Mouse (Mus musculus): ENCODE measurements around the gene Adgrg3. TPM values are rescaled to one million over a fixed set of nuclear protein-coding genes. Genes with fewer than 3 reads are reported as not detected.

Adgrg3 gene
- total and polyA plus RNA-seq, 3 experiments = 0.12 to 0.49 TPM; not detected in 1

DNA sequence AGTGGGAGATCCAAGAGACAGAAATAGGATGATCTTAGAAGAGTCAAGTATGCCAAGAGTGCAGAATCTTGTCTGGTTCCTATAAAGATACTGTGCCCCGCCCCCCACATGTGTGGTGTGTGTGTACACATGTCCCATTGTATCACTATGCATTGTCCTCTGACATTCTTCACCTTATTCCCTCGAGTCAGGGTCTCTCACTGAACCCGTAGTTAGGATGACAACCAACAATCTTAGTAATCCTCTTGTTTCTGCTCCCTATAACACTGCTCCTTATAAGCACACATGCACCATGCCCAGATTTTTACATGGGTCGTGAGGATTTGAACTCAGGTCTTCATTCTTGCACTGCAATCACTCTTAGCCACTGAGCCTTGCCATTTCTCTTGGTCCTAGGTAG, 61.8 kb downstream of the Adgrg3 start:
- Histone ChIP-seq H3K27me3 (ENCODE audit: insufficient read depth, low read length) (peaks cover 21% of the 10 kb centered on the region), H3K36me3 (replicated peaks) (peaks cover 19% of the 10 kb centered on the region), H3K4me1 (ENCODE audit: insufficient read depth, low read depth, low read length) (peaks cover 32% of the 10 kb centered on the region), H3K4me3 (ENCODE audit: low read depth, low read length) (no peak overlapping the region), H3K9me3 (replicated peaks) (no peaks in the 10 kb centered on the region)
- ATAC-seq (ENCODE audit: extremely low read depth, insufficient number of reproducible peaks, low FRiP score, poor library complexity, severe bottlenecking) (no peak), DNase-seq (ENCODE audit: low spot score) (no peak)
- TF ChIP-seq POLR2AphosphoS5 (IDR thresholded peaks at IDR 0.05; ENCODE audit: insufficient replicate concordance, low read depth, low read length) (no peak), GATA2 (IDR thresholded peaks at IDR 0.05; ENCODE audit: borderline replicate concordance, low read depth, low read length) (no peak), TAL1 (conservative IDR thresholded peaks at IDR 0.05; ENCODE audit: low read depth, low read length) (no peak), CTCF (IDR thresholded peaks at IDR 0.05; ENCODE audit: low read depth, low read length) (no peak), GATA1 (IDR thresholded peaks at IDR 0.05; ENCODE audit: borderline replicate concordance, low read length) (no peak)

DNA sequence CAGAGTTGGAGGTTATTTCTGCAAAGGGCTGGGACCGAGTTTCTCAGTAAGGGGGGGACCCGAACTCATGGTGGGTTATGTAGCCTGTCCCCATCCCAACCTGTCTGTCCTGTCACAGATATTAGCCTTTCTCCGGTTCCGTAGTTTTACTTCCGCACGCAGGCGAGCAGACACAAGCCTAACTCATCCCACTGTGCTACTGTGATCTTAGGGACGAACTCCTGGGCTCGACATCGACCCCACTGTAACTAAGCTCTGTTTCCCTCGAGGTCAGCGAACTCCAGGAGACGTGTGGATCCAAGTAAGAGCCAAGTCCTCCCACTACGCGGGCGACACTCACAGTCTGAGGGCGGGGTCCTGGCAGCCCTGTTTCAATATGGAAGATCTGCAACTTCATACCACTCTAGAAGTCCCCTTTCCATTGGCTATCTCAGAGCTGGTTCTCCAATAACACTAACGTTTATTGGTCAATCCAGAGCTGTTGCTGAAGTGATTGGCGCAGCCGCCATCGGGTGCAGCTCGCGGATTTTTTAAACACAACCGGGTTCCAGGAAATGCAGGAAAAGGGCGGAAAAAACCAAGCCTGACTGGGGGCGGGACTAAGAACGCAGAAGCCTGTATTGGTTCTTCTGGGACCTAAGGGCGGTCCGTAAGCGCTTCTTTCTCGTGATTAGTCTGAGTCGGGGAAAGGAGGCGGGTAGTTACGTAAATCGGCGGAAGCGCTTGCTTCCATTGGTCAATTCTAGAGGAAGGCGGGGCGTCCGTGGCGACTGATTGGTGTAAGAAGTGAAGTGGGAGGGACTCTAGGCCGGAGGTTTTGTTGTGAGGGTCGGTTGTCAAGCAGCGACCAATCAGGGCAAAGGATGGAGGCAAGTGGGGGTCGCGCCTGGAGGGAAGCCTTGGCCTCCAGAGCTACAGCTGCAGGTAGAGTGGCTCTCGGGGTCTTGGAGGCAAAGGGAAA, 63.2 kb downstream of the Adgrg3 start, which contains the start of gene Katnb1:
Gene Katnb1, plus strand, starts transcription at position 806 of the 961 bp plus-strand sequence.
- Histone ChIP-seq H3K4me3 (ENCODE audit: low read depth, low read length) (peak within 1 kb of the TSS; percentile 78), H3K36me3 (replicated peaks) (peaks cover 32% of the 10 kb centered on the region), H3K9me3 (replicated peaks) (no peaks in the 10 kb centered on the region), H3K4me1 (ENCODE audit: insufficient read depth, low read depth, low read length) (peaks cover 44% of the 10 kb centered on the region), H3K27me3 (ENCODE audit: insufficient read depth, low read length) (peaks cover 14% of the 10 kb centered on the region)
- ATAC-seq (ENCODE audit: extremely low read depth, insufficient number of reproducible peaks, low FRiP score, poor library complexity, severe bottlenecking) (peak; percentile 92), DNase-seq (ENCODE audit: low spot score) (peak; percentile 100)
- TF ChIP-seq POLR2AphosphoS5 (IDR thresholded peaks at IDR 0.05; ENCODE audit: insufficient replicate concordance, low read depth, low read length) (no peak), CTCF (IDR thresholded peaks at IDR 0.05; ENCODE audit: low read depth, low read length) (no peak), GATA1 (IDR thresholded peaks at IDR 0.05; ENCODE audit: borderline replicate concordance, low read length) (no peak), GATA2 (IDR thresholded peaks at IDR 0.05; ENCODE audit: borderline replicate concordance, low read depth, low read length) (no peak), TAL1 (conservative IDR thresholded peaks at IDR 0.05; ENCODE audit: low read depth, low read length) (no peak)

DNA sequence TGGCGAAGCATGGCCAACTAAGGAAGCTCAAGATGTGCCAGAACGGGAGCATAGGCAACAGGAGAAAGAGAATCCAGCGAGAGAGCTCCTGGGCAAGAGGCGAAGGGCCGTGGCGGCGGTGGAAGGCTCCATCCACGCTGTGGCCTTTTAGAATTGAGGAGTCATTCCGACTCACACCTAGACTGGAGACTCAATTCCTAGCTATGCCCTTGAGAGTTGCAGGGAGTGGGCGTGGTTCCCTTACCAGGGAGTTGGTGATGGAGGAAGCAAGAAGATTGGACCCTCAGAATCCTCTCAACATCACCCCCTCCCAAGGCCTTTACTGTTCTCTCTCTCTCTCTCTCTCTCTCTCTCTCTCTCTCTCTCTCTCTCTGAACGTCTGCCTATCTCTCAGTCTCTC, 64.2 kb downstream of the Adgrg3 start:
- TF ChIP-seq GATA1 (IDR thresholded peaks at IDR 0.05; ENCODE audit: borderline replicate concordance, low read length) = no peak
- TF ChIP-seq TAL1 (conservative IDR thresholded peaks at IDR 0.05; ENCODE audit: low read depth, low read length) = no peak
- no peak for TF ChIP-seq CTCF (IDR thresholded peaks at IDR 0.05; ENCODE audit: low read depth, low read length)
- no peak for TF ChIP-seq POLR2AphosphoS5 (IDR thresholded peaks at IDR 0.05; ENCODE audit: insufficient replicate concordance, low read depth, low read length)
- TF ChIP-seq GATA2 (IDR thresholded peaks at IDR 0.05; ENCODE audit: borderline replicate concordance, low read depth, low read length) = no peak
- no peaks in the 10 kb centered on the region for H3K9me3 ChIP-seq (replicated peaks)
- peaks cover 39% of the 10 kb centered on the region for H3K36me3 ChIP-seq (replicated peaks)
- no peak for ATAC-seq (ENCODE audit: extremely low read depth, insufficient number of reproducible peaks, low FRiP score, poor library complexity, severe bottlenecking)
- H3K4me3 ChIP-seq (ENCODE audit: low read depth, low read length) = peak overlapping the region; percentile 78
- peaks cover 7% of the 10 kb centered on the region for H3K27me3 ChIP-seq (ENCODE audit: insufficient read depth, low read length)
- DNase-seq (ENCODE audit: low spot score) = no peak
- peaks cover 48% of the 10 kb centered on the region for H3K4me1 ChIP-seq (ENCODE audit: insufficient read depth, low read depth, low read length)

DNA sequence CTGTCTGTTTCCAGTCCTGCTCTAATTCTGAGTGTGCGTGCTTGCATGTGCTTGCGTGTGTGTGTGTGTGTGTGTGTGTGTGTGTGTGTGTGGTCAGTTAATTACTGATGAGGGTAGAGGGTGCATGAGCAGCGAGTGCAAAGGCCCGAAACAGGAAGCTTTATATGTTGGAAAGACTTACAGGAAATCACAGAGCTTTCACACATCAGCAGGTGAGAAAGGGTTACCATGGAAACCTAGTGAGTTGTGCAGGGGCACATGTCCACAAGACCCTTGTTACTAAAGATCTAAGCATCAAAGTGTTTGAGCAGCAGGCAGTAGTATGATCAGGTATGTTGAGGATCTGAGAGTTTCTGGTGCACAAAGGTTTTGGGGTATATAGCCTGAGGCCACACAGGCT, 66.8 kb downstream of the Adgrg3 start:
- Histone ChIP-seq H3K27me3 (ENCODE audit: insufficient read depth, low read length) (no peaks in the 10 kb centered on the region), H3K4me1 (ENCODE audit: insufficient read depth, low read depth, low read length) (peaks cover 45% of the 10 kb centered on the region), H3K4me3 (ENCODE audit: low read depth, low read length) (no peak overlapping the region), H3K9me3 (replicated peaks) (no peaks in the 10 kb centered on the region), H3K36me3 (replicated peaks) (peaks cover 63% of the 10 kb centered on the region)
- DNase-seq (ENCODE audit: low spot score) (no peak), ATAC-seq (ENCODE audit: extremely low read depth, insufficient number of reproducible peaks, low FRiP score, poor library complexity, severe bottlenecking) (no peak)
- TF ChIP-seq GATA2 (IDR thresholded peaks at IDR 0.05; ENCODE audit: borderline replicate concordance, low read depth, low read length) = no peak
- TF ChIP-seq POLR2AphosphoS5 (IDR thresholded peaks at IDR 0.05; ENCODE audit: insufficient replicate concordance, low read depth, low read length) = no peak
- no peak for TF ChIP-seq GATA1 (IDR thresholded peaks at IDR 0.05; ENCODE audit: borderline replicate concordance, low read length)
- no peak for TF ChIP-seq TAL1 (conservative IDR thresholded peaks at IDR 0.05; ENCODE audit: low read depth, low read length)
- TF ChIP-seq CTCF (IDR thresholded peaks at IDR 0.05; ENCODE audit: low read depth, low read length) = no peak

DNA sequence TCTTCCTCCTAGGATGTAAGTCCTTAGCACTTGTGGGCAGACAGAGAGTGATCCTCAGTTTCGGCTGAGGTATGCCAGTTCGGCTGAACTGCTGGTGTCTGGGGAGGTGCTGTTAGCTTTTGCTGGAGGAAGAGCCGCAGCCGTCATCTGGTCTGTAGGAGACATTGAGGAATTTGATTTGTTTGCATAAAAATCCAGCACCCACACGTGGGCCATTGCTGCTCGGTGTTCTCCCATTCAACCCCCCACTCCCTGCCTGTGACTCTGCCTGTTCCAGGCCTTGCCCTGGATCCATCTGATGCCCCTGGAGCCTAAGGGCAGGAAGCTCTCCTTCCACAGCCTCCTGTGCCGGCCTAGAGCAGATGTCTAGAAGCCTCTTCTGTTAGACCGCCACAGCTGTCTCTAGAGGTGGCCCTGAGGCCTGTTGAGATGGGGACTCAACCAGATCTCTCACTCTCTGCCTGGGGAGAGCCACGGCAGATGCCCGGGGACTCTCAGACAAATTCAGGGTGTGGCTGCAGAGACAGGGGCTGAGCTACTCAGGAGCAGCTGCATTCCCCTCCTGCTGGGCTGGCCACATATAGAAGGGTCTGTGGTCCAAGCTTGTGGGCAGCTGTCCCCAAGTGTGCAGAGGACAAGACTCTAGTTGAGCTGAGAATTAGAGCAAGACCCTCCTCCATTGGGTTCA, 67.4 kb downstream of the Adgrg3 start:
- TF ChIP-seq GATA1 (IDR thresholded peaks at IDR 0.05; ENCODE audit: borderline replicate concordance, low read length) = no peak
- TF ChIP-seq POLR2AphosphoS5 (IDR thresholded peaks at IDR 0.05; ENCODE audit: insufficient replicate concordance, low read depth, low read length) = no peak
- no peak for TF ChIP-seq CTCF (IDR thresholded peaks at IDR 0.05; ENCODE audit: low read depth, low read length)
- no peak for TF ChIP-seq TAL1 (conservative IDR thresholded peaks at IDR 0.05; ENCODE audit: low read depth, low read length)
- no peak for TF ChIP-seq GATA2 (IDR thresholded peaks at IDR 0.05; ENCODE audit: borderline replicate concordance, low read depth, low read length)
- no peaks in the 10 kb centered on the region for H3K27me3 ChIP-seq (ENCODE audit: insufficient read depth, low read length)
- no peak overlapping the region for H3K4me3 ChIP-seq (ENCODE audit: low read depth, low read length)
- H3K4me1 ChIP-seq (ENCODE audit: insufficient read depth, low read depth, low read length) = peaks cover 39% of the 10 kb centered on the region
- no peak for ATAC-seq (ENCODE audit: extremely low read depth, insufficient number of reproducible peaks, low FRiP score, poor library complexity, severe bottlenecking)
- H3K36me3 ChIP-seq (replicated peaks) = peaks cover 69% of the 10 kb centered on the region
- DNase-seq (ENCODE audit: low spot score) = no peak
- H3K9me3 ChIP-seq (replicated peaks) = no peaks in the 10 kb centered on the region
